Mouse (Mus musculus): ENCODE results near the gene Lamb1.

- no peak for TF ChIP-seq CTCF (conservative IDR thresholded peaks at IDR 0.05; ENCODE audit: low read length)
- no peak for TF ChIP-seq POU5F1 (IDR thresholded peaks at IDR 0.05; ENCODE audit: borderline replicate concordance, low read length)
- no peak for TF ChIP-seq NANOG (IDR thresholded peaks at IDR 0.05; ENCODE audit: borderline replicate concordance, low read length)
Observed at GRCm38 (mm10) chr12:31350944-31351928, 86.2 kb downstream of the Lamb1 start, which contains the start of gene Dld.

Measured in E14TG2a.4 (cell line).